Mouse (Mus musculus) layer of hippocampus, postnatal 10 days (tissue): ENCODE measurements at regions not wholly inside any gene's neighbourhood (a gene's known extent, or its start where the extent isn't known, plus 50 kb on each side); places are given as distances from the start of the nearest gene placed in this dataset.

Experiments
- DNase-seq, 2 experiments: peaks; one replicate each; pipeline ENCODE4 v3.0.0; 2021; ENCODE audit warnings: low spot score in 2 of 2

DNA sequence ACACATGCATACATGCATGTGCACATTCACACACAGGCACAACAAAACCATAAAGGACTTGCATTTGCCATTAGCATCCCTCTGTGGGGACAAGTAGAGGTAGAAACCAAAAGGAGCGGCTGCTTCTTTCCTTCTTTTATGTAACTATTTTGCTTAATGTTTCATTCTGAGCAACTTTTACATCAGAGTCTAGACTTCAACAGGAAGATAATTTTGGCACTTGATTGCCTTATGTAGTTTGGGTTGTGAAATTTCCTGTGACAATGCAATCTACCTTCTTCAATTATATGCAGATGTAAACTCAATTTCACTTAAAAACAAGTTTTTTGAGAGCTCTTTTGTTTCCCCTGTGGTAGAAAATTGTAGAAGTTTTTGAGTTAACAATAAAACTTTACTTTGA, 56.1 kb upstream of the Adgrf1 start:
- no peak for DNase-seq

DNA sequence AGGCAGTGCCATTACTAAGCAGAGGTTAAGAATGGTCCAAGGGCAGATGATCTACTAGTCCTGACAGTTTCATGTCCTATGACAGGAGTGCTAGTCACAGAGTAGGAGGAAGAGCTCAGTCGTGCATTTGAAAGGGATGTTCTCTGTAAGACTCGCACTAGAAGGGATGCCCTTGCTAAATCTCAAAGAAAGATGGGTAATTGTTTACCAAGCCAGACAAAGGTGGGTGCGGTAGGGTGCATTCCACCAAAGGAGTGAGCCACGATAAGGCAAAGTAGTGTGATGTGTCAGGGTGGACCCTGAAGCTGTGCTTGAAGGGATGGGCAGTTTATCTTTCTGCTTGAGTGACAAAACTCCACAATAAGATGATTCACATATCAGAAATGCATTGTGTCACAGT, 50.5 kb upstream of the Adgrf1 start:
- no peak for DNase-seq
